Mouse (Mus musculus) liver, adult 2 months (tissue): ENCODE data around the gene Tmem102.

Experiments used
- CTCF ChIP-seq: fragments of 200-500 bp; IDR thresholded peaks from 2 replicates; pipeline ENCODE4 v1.5.1; 2011; ENCODE audit warnings: low read depth, low read length, control low read depth
- POLR2A ChIP-seq: fragments of 200-500 bp; IDR thresholded peaks from 2 replicates; pipeline ENCODE4 v1.6.1; 2011; ENCODE audit warnings: low read length, control low read depth; ENCODE audit not compliant: insufficient read depth; ENCODE audit errors: extremely low read depth

- TF ChIP-seq CTCF (no peak), POLR2A (no peak)
Observed at GRCm38 (mm10) chr11:69833554-69833953, 28.1 kb upstream of the Tmem102 start.
